Mouse (Mus musculus): ENCODE data around the gene Dlgap4. TPM values are rescaled to one million over a fixed set of nuclear protein-coding genes. Genes with fewer than 3 reads are reported as not detected.

Dlgap4 gene
- polyA plus RNA-seq, 1 experiment from 2014 or later: 126 TPM

- H3K4me3 ChIP-seq: no peak overlapping the region
- DNase-seq (ENCODE audit: extremely low spot score, low spot score): no peak
- peak overlapping the region; percentile 52 for H3K27ac ChIP-seq
- WGBS: 61% methylated on average over 11 of the region's 11 CpGs
- H3K27me3 ChIP-seq (ENCODE audit: poor library complexity, severe bottlenecking): peaks cover 13% of the 10 kb centered on the region
- H3K4me1 ChIP-seq: peaks cover 58% of the 10 kb centered on the region
- H3K36me3 ChIP-seq (replicated peaks): no peaks in the 10 kb centered on the region
- no peaks in the 10 kb centered on the region for H3K9me3 ChIP-seq
These were observed 79.8 kb downstream of the Dlgap4 start for GRCm38 (mm10) chr2:156693241-156693807.

DNA sequence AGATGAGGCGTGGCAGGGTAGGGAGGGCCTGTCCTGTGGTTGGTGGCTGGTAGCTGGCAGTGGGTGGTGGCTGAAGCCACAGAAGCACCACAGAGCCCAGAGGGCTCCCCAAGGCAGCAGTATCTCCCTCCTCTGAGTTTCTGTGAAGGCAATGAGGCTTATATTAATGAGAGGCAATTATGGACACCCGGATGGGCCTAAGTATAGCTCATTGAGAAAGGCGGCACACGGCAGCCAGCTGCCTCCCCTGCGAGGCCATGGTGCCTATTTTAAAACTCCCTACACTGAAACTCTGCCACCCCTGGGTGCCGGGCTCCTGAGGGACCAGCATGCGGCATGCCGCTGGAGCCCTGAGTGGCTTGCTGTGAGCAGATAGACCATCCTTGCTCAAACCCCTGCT is 83.8 kb downstream of the Dlgap4 start:
- H3K4me3 ChIP-seq: no peak overlapping the region
- H3K4me1 ChIP-seq: peaks cover 38% of the 10 kb centered on the region
- no peak for DNase-seq (ENCODE audit: extremely low spot score, low spot score)
- WGBS: 78% methylated on average over 8 of the region's 8 CpGs
- H3K27ac ChIP-seq: peak overlapping the region; percentile 51; the same call in 1 of the 2 replicates
- no peaks in the 10 kb centered on the region for H3K27me3 ChIP-seq (ENCODE audit: poor library complexity, severe bottlenecking)
- no peaks in the 10 kb centered on the region for H3K36me3 ChIP-seq (replicated peaks)
- H3K9me3 ChIP-seq: no peaks in the 10 kb centered on the region

GRCm38 (mm10) chr2:156698168-156698567 is 84.7 kb downstream of the Dlgap4 start:
- no peaks in the 10 kb centered on the region for H3K36me3 ChIP-seq (replicated peaks)
- 75% methylated on average over 9 of the region's 9 CpGs for WGBS
- no peak overlapping the region for H3K4me3 ChIP-seq
- H3K4me1 ChIP-seq: peaks cover 35% of the 10 kb centered on the region
- H3K27me3 ChIP-seq (ENCODE audit: poor library complexity, severe bottlenecking): 0 out of 2 replicates have a peak, but pooled peaks cover 1% of the 10 kb centered on the region
- no peaks in the 10 kb centered on the region for H3K9me3 ChIP-seq
- 0 out of 2 replicates have a peak overlapping the region, but pooled peaks have one; percentile 44 for H3K27ac ChIP-seq
- no peak for DNase-seq (ENCODE audit: extremely low spot score, low spot score)

GRCm38 (mm10) chr2:156705473-156705872 is 92.0 kb downstream of the Dlgap4 start:
- no peak overlapping the region for H3K4me3 ChIP-seq
- H3K36me3 ChIP-seq (replicated peaks): no peaks in the 10 kb centered on the region
- peak; percentile 85 for DNase-seq (ENCODE audit: extremely low spot score, low spot score)
- H3K27ac ChIP-seq: no peak overlapping the region
- no peaks in the 10 kb centered on the region for H3K9me3 ChIP-seq
- peaks cover 3% of the 10 kb centered on the region; the same call in 1 of the 2 replicates for H3K4me1 ChIP-seq
- 0 out of 2 replicates have a peak, but pooled peaks cover 6% of the 10 kb centered on the region for H3K27me3 ChIP-seq (ENCODE audit: poor library complexity, severe bottlenecking)
- 25% methylated on average over 6 of the region's 6 CpGs for WGBS

DNA sequence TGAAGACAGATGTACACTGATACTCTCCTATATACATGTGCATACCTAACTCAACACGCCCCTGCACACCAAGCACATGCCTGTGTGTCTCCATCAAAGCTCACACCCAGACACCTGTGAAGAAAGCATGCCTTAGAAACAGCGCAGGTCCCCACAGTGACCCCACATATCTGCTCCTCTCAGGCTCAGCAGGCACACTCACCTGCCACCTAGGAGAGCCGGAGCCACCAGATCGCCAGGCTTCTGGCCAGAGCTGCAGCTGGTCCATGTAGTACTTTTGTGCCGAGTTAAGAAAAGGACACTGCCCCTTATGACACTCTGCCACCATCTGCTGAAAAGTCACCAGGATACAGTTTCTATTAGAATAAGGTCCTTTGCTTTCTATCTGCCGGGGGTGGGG is 103.2 kb downstream of the Dlgap4 start:
- peaks cover 43% of the 10 kb centered on the region for H3K4me1 ChIP-seq
- H3K27me3 ChIP-seq (ENCODE audit: poor library complexity, severe bottlenecking): no peaks in the 10 kb centered on the region
- 77% methylated on average over 6 of the region's 6 CpGs for WGBS
- DNase-seq (ENCODE audit: extremely low spot score, low spot score): no peak
- H3K4me3 ChIP-seq: no peak overlapping the region
- peak overlapping the region; percentile 80 for H3K27ac ChIP-seq
- H3K36me3 ChIP-seq (replicated peaks): peaks cover 4% of the 10 kb centered on the region; the same call in 1 of the 2 replicates
- no peaks in the 10 kb centered on the region for H3K9me3 ChIP-seq

DNA sequence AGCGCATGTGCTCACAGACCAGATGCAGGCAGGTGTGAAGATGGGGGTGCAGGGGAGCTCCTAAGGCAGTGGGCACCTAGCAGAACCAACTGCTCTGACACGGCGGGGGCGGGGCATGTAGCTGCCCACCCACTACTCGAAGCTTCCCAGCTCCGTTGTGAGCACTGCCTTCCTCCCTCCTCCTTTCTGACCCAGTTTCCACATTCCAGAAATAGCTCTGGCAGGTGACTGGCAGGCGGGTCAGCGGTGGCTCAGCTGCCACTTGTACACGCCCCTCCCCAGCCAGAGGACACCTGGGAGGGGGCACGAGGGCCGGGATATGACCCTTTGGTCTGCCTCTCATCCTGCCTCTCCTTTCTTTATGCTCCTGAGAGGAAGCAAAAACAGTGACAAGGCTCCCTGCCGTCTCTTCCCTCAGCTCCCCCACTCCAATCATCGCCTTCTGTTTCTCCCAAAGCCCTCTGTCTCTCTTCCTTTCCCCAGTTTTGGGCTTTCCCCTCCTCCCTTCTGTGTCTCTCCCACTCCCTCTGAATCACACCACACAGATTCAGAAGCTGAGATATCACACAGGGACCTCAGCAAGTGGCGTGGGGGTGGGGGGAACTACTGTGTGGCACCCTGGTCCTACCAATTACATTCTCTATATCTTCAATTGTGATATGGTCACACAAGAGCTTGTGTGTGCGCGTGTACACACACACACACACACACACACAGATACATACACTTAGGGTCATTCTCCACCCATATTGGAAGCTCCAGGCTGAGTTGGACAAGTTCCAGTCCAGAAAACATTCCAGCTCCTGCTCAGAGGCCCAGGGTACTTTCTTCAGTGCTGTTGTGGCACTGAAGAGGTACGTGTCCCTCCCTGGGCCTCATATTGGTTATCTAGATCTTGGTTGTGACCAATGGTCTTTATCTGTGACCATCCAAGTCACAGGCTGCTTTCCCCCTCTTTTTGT is 104.1 kb downstream of the Dlgap4 start:
- peak overlapping the region; percentile 34 for H3K4me3 ChIP-seq
- peaks cover 53% of the 10 kb centered on the region for H3K4me1 ChIP-seq
- peak overlapping the region; percentile 80 for H3K27ac ChIP-seq
- DNase-seq (ENCODE audit: extremely low spot score, low spot score): peak; percentile 47
- peaks cover 4% of the 10 kb centered on the region; the same call in 1 of the 2 replicates for H3K36me3 ChIP-seq (replicated peaks)
- H3K9me3 ChIP-seq: no peaks in the 10 kb centered on the region
- 19% methylated on average over 17 of the region's 17 CpGs for WGBS
- no peaks in the 10 kb centered on the region for H3K27me3 ChIP-seq (ENCODE audit: poor library complexity, severe bottlenecking)

DNA sequence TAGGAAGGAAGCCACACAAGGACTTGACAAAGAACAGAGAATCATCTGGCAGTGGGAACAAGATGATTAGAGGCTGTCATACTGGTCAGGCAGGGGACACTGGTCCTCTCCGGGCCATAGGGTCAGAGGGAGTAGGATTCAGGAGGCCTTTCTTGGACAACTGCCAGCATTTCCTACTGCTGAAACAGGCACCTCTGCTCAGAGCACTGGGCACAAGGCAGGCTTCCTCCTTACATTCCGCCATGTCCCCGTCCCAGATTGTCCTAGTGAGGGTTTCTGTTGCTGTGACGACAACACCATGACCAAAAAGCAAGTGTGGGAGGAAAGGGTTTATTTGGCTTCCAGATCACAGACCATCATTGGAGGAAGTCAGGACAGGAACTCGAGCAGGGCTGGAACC is 105.3 kb downstream of the Dlgap4 start:
- peaks cover 62% of the 10 kb centered on the region for H3K4me1 ChIP-seq

DNA sequence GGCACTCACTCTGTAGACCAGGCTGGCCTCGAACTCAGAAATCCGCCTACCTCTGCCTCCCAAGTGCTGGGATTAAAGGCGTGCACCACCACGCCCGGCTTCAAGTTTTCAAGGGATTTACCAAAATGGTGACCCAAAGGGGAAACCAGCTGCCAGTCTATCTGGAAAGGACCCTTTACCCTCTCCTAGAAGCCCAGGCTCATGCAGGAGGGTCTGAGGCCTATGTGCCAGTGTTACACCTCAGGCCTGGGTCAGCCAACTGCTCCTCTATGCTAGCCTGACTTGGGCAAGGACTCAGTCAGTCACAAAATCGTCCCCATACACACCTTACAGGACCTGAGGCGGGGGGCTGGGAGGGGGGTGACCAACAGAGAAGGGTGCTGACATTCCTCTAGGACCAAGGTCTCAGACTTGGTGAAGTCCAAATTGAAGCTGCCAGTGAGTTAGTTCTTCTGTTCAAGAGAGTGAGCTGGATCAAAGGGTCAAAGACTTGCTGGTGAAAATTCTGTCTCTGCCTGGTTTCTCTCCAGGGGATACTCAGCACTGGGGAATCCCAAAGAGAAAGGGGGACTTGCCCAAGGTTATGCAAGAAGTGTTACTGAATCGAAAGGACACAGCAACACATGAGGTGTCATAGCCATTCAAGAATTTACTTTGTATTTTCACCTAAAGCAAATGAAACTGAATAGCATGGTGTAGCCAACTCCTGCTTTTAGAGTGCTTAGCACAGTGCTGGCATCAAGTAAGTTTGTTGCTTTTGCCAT is 106.2 kb downstream of the Dlgap4 start:
- DNase-seq (ENCODE audit: extremely low spot score, low spot score): no peak
- Histone ChIP-seq H3K36me3 (replicated peaks) (peaks cover under 1% of the 10 kb centered on the region; the same call in 1 of the 2 replicates), H3K4me3 (peak overlapping the region; percentile 94), H3K27ac (peak overlapping the region; percentile 98), H3K4me1 (peaks cover 71% of the 10 kb centered on the region), H3K9me3 (no peaks in the 10 kb centered on the region), H3K27me3 (ENCODE audit: poor library complexity, severe bottlenecking) (no peaks in the 10 kb centered on the region)
- 91% methylated on average over 8 of the region's 8 CpGs for WGBS

More for the DNA sequence above, 105.3 kb downstream of the Dlgap4 start:
- H3K9me3 ChIP-seq: no peaks in the 10 kb centered on the region
- peak overlapping the region; percentile 53; the same call in 1 of the 2 replicates for H3K27ac ChIP-seq
- H3K27me3 ChIP-seq (ENCODE audit: poor library complexity, severe bottlenecking): no peaks in the 10 kb centered on the region
- H3K4me3 ChIP-seq: no peak overlapping the region
- 81% methylated on average over 5 of the region's 5 CpGs for WGBS
- H3K36me3 ChIP-seq (replicated peaks): peaks cover 4% of the 10 kb centered on the region; the same call in 1 of the 2 replicates
- no peak for DNase-seq (ENCODE audit: extremely low spot score, low spot score)

- no peaks in the 10 kb centered on the region for H3K9me3 ChIP-seq
- peaks cover 77% of the 10 kb centered on the region for H3K4me1 ChIP-seq
- H3K27ac ChIP-seq: peak overlapping the region; percentile 98
- peak overlapping the region; percentile 94 for H3K4me3 ChIP-seq
- H3K27me3 ChIP-seq (ENCODE audit: poor library complexity, severe bottlenecking): no peaks in the 10 kb centered on the region
- 2% methylated on average over 10 of the region's 10 CpGs for WGBS
- H3K36me3 ChIP-seq (replicated peaks): peaks cover 6% of the 10 kb centered on the region; the same call in 1 of the 2 replicates
- no peak for DNase-seq (ENCODE audit: extremely low spot score, low spot score)
These were observed 106.8 kb downstream of the Dlgap4 start for GRCm38 (mm10) chr2:156720313-156720674.

DNA sequence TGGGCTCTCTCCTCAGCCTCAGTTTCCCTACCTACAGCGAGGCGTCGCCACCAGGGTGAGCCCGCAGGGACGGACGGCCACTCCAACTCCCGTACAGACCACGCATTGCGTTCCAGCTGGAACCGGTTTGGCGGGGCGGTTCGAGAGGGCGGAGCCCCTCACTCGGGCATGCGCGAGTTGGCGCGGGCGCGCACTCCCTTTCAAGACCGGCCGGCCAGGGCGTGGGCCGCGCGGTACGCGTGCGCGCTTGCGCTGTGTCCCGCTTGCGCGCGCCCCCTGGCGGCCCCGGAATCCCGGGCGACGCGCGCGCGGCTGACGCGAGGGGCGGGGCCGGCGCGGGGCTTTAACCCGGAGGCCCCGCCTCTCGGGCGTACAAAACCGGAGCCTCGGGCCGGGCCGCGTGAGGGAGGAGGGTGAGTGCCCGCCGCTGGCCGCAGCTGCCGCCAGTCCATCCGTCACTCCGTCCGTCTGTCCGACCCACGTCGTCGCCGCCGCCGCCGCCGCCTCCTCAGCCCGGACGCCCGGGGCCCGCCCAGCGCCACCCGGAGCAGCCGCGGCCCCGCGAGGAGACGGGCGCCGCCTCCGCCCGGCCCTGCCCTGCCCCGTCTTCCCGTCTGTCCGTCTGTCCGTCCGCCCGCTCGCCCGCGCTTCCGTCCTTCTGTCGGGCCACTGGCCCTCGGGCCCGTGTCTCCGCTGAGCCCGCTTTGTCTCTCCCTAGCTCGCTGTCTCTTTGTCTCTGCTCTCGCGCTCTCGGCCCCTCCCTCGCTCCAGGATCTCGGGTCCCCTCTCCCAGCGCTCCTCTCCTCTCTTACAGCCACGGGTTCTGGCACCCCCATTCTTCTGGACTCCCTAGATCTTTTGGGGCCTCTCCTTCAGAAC is 107.4 kb downstream of the Dlgap4 start:
- 0% methylated on average over 106 of the region's 114 CpGs for WGBS
- peak overlapping the region; percentile 98 for H3K27ac ChIP-seq
- peak overlapping the region; percentile 94 for H3K4me3 ChIP-seq
- H3K36me3 ChIP-seq (replicated peaks): peaks cover 10% of the 10 kb centered on the region; the same call in 1 of the 2 replicates
- peaks cover 83% of the 10 kb centered on the region for H3K4me1 ChIP-seq
- H3K9me3 ChIP-seq: no peaks in the 10 kb centered on the region
- no peaks in the 10 kb centered on the region for H3K27me3 ChIP-seq (ENCODE audit: poor library complexity, severe bottlenecking)
- peak; percentile 93 for DNase-seq (ENCODE audit: extremely low spot score, low spot score)

DNA sequence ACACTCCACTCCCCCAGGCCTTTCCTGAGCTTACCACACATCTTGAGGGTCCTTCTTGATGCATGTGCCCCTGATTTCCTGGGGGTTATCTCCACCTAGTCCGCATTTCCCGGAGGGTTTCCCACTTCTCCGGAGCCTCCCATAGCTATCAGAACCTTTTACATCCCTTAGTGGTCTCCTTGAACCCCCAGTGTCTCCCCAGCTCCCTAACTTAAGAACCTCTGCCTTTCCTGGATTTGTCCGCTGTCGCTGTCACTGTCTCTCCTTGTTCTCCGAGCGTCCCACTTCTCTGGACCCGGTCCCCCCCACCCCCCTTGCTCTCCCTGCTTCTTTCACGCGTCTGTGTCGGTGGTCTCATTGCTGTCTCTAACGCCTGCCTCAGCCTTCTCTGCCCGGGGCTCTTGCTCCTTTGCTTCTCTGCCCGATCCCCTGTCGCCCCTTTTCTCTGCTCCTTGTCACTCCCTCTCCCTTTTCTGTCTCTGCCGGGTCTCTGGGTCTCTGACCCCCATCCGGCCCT is 108.1 kb downstream of the Dlgap4 start:
- DNase-seq (ENCODE audit: extremely low spot score, low spot score): no peak
- Histone ChIP-seq H3K27me3 (ENCODE audit: poor library complexity, severe bottlenecking) (no peaks in the 10 kb centered on the region), H3K9me3 (no peaks in the 10 kb centered on the region), H3K4me3 (peak overlapping the region; percentile 94), H3K4me1 (peaks cover 88% of the 10 kb centered on the region), H3K36me3 (replicated peaks) (peaks cover 10% of the 10 kb centered on the region; the same call in 1 of the 2 replicates), H3K27ac (peak overlapping the region; percentile 98)
- under 1% methylated on average over 17 of the region's 17 CpGs for WGBS
